26 mouse cellular contexts compared by ENCODE assay signal in the genomic region with DNA sequence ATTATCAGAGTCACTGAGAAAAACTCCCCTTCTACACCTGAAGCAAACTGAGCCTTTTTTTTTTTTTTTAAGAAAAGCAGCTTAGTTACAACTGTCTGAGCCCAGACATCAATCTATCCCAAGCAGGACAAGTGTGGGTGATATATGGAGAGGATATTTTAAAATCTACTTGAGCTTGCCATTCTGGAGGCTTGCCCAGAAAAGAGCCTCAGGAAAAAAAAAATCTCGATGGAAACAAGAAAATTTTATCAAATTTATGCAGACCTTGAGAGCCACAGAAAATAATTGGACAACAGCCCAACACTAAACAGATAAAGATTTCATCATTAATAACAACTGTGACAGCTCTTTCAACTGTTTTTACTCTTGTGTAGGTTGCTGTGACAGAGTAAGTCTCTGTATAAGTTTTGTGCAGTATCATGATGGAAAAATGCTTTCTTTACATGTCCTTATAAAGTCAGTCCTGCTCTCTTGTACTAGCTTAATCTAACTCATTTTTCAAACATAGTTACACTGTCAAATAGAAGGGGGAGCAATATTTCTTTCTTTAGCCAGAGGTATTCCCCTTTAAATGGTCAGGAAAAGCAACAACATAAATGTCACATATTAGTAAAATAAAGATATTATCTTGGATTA.
DNase-seq lines count a peak whose midpoint lies in the region; ATAC-seq and TF ChIP-seq lines count a peak whose summit lies in the region.
"Had no signal": no experiment of that assay in that cellular context is flagged by ENCODE, and none has a peak within 500 bp of the region (broad histone marks: within the 10 kb centered on the region; RNA-seq: fewer than 3 reads in every experiment).

No protein-coding gene starts in this region.

- TF ChIP-seq CTCF in lung, embryonic 14.5 days (IDR thresholded peaks at IDR 0.05; ENCODE audit: low read depth) = no peak

- H3K9me3 ChIP-seq in lung, embryonic 14.5 days (ENCODE audit: low read depth, low read length) = no peaks in the 10 kb centered on the region
- H3K9me3 ChIP-seq in stomach, embryonic 14.5 days (ENCODE audit: control insufficient read depth, low read depth, low read length) = no peaks in the 10 kb centered on the region
- no peaks in the 10 kb centered on the region for H3K9me3 ChIP-seq in hindbrain, embryonic 14.5 days (ENCODE audit: control insufficient read depth, low read length)
- H3K9me3 ChIP-seq: embryonic facial prominence, embryonic 12.5 days; forebrain, embryonic 15.5 days; hindbrain, embryonic 10.5 days; kidney, embryonic 15.5 days; limb, embryonic 13.5 days; megakaryocyte, embryonic 14.5 days; midbrain, embryonic 12.5 days had no signal

- no peaks in the 10 kb centered on the region for H3K4me1 ChIP-seq in lung, embryonic 14.5 days (ENCODE audit: insufficient read depth)
- no peaks in the 10 kb centered on the region for H3K4me1 ChIP-seq in stomach, embryonic 14.5 days (ENCODE audit: control insufficient read depth, insufficient read depth, low read length)
- H3K4me1 ChIP-seq in hindbrain, embryonic 14.5 days (replicated peaks; ENCODE audit: control insufficient read depth, insufficient read depth, low read length) = no peaks in the 10 kb centered on the region
- H3K4me1 ChIP-seq: embryonic facial prominence, embryonic 12.5 days; forebrain, embryonic 15.5 days; hindbrain, embryonic 10.5 days; kidney, embryonic 15.5 days; limb, embryonic 13.5 days; megakaryocyte, embryonic 14.5 days; midbrain, embryonic 12.5 days had no signal

- no peak overlapping the region for H3K9ac ChIP-seq in lung, embryonic 14.5 days
- H3K9ac ChIP-seq in stomach, embryonic 14.5 days (replicated peaks; ENCODE audit: low read depth, low read length) = no peak overlapping the region
- H3K9ac ChIP-seq in hindbrain, embryonic 14.5 days = no peak overlapping the region
- H3K9ac ChIP-seq: embryonic facial prominence, embryonic 12.5 days; forebrain, embryonic 15.5 days; kidney, embryonic 15.5 days; limb, embryonic 13.5 days; midbrain, embryonic 12.5 days had no signal

- no peak for ATAC-seq in lung, embryonic 14.5 days (ENCODE audit: insufficient read depth)
- ATAC-seq in stomach, embryonic 14.5 days (ENCODE audit: insufficient number of reproducible peaks, insufficient read depth, low FRiP score, low read depth) = peak; percentile 81; the same call in 1 of the 2 replicates
- no peak for ATAC-seq in hindbrain, embryonic 14.5 days (ENCODE audit: low FRiP score)
- ATAC-seq: forebrain, embryonic 15.5 days; hindbrain, embryonic 16.5 days had no signal

- H3K27ac ChIP-seq in lung, embryonic 14.5 days (ENCODE audit: low read depth) = no peak overlapping the region
- H3K27ac ChIP-seq in stomach, embryonic 14.5 days (ENCODE audit: low read length) = no peak overlapping the region; the same call in 1 of the 2 replicates
- no peak overlapping the region for H3K27ac ChIP-seq in hindbrain, embryonic 14.5 days
- H3K27ac ChIP-seq: embryonic facial prominence, embryonic 12.5 days; forebrain, embryonic 15.5 days; hindbrain, embryonic 10.5 days; kidney, embryonic 15.5 days; limb, embryonic 13.5 days; midbrain, embryonic 12.5 days had no signal

- peak; percentile 3 to 45 for DNase-seq in frontal cortex, adult 2 months (ENCODE audit: extremely low spot score in 1 of 2, low spot score in 1 of 2)
- no peak for DNase-seq in frontal cortex, postnatal 14 days (ENCODE audit: low spot score in 2 of 2)
- peak; percentile 5 for DNase-seq in lung, embryonic 14.5 days
- DNase-seq in lung, postnatal 14 days = no peak
- peak; percentile 21 for DNase-seq in MEL-GATA-1-ER (ENCODE audit: extremely low read depth, low read depth)
- DNase-seq in hindbrain, embryonic 14.5 days (ENCODE audit: low spot score) = no peak
- no peak for DNase-seq in spleen, postnatal 10 days (ENCODE audit: low spot score in 2 of 2)
- DNase-seq: cerebellum, adult 9-10 months; cerebellum, postnatal 36 days; gastrocnemius, postnatal 14 days; heart, postnatal 14 days; kidney, adult 11 months; kidney, postnatal 25 days; lung, postnatal 4 days; thymus, adult 18-20 months; thymus, postnatal 36 days had no signal

- no peaks in the 10 kb centered on the region for H3K27me3 ChIP-seq in lung, embryonic 14.5 days (ENCODE audit: insufficient read depth, low read length)
- no peaks in the 10 kb centered on the region for H3K27me3 ChIP-seq in stomach, embryonic 14.5 days (ENCODE audit: control insufficient read depth, insufficient read depth, low read length)
- H3K27me3 ChIP-seq in hindbrain, embryonic 14.5 days (ENCODE audit: control insufficient read depth, insufficient read depth, low read length) = no peaks in the 10 kb centered on the region
- H3K27me3 ChIP-seq: embryonic facial prominence, embryonic 12.5 days; forebrain, embryonic 15.5 days; kidney, embryonic 15.5 days; limb, embryonic 13.5 days; megakaryocyte, embryonic 14.5 days; midbrain, embryonic 12.5 days had no signal

- H3K36me3 ChIP-seq in lung, embryonic 14.5 days (ENCODE audit: insufficient read depth) = no peaks in the 10 kb centered on the region
- H3K36me3 ChIP-seq in stomach, embryonic 14.5 days (ENCODE audit: control insufficient read depth, insufficient read depth, low read length) = no peaks in the 10 kb centered on the region
- H3K36me3 ChIP-seq in hindbrain, embryonic 14.5 days (replicated peaks; ENCODE audit: control insufficient read depth, insufficient read depth) = no peaks in the 10 kb centered on the region
- H3K36me3 ChIP-seq: embryonic facial prominence, embryonic 12.5 days; forebrain, embryonic 15.5 days; hindbrain, embryonic 10.5 days; kidney, embryonic 15.5 days; limb, embryonic 13.5 days; midbrain, embryonic 12.5 days had no signal

- H3K4me3 ChIP-seq in lung, embryonic 14.5 days (ENCODE audit: low read depth, low read length) = no peak overlapping the region
- no peak overlapping the region for H3K4me3 ChIP-seq in stomach, embryonic 14.5 days (ENCODE audit: low read depth, low read length)
- H3K4me3 ChIP-seq in hindbrain, embryonic 14.5 days (replicated peaks; ENCODE audit: low read length) = no peak overlapping the region
- H3K4me3 ChIP-seq: embryonic facial prominence, embryonic 12.5 days; forebrain, embryonic 15.5 days; hindbrain, embryonic 10.5 days; kidney, embryonic 15.5 days; limb, embryonic 13.5 days; megakaryocyte, embryonic 14.5 days; midbrain, embryonic 12.5 days had no signal

- no peak overlapping the region for H3K4me2 ChIP-seq in lung, embryonic 14.5 days
- no peak overlapping the region for H3K4me2 ChIP-seq in stomach, embryonic 14.5 days (replicated peaks; ENCODE audit: low read depth, low read length)
- H3K4me2 ChIP-seq in hindbrain, embryonic 14.5 days (replicated peaks) = no peak overlapping the region
- H3K4me2 ChIP-seq: embryonic facial prominence, embryonic 12.5 days; forebrain, embryonic 15.5 days; kidney, embryonic 15.5 days; limb, embryonic 13.5 days; liver, embryonic 11.5 days; midbrain, embryonic 12.5 days had no signal

- 30% methylated on average over 1 of the region's 1 CpGs for WGBS in lung, embryonic 14.5 days
- WGBS in stomach, embryonic 14.5 days = 22% methylated on average over 1 of the region's 1 CpGs
- 65% methylated on average over 1 of the region's 1 CpGs for WGBS in hindbrain, embryonic 14.5 days

Comparison
In these comparisons a context has a peak if more than half of its experiments do, and no peak if none do; other contexts are left out.
1. DNase-seq: peak in frontal cortex, adult 2 months (2 of 2), lung, embryonic 14.5 days (single experiment) and MEL-GATA-1-ER (single experiment); none in frontal cortex, postnatal 14 days (0 of 2), lung, postnatal 14 days (single experiment), hindbrain, embryonic 14.5 days (single experiment) and spleen, postnatal 10 days (0 of 2).